Mouse (Mus musculus): ENCODE data around the gene Prx.
"Not testable (repeated sequence)": the region's sequence is repeated elsewhere in the genome, so short reads cannot be mapped to it uniquely, and the experiment has no call there.

Gene Prx

DNA sequence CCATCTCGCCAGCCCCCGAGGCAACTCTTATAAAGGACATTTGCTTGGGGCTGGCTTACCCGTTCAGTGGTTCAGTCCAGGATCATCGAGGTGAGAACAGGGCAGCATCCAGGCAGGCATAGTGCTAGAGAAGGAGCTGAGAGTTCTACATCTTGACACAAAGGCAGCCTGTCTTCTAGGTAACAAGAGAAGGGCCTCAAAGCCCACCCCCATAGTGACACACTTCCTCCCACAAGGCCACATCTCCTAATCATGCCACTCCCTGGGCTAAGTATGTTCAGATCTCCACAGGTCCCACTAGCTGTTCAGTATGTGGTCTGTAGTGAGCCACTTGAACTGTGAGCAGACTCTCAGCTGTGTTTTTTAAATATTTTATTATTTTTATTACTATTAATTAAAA is 15.3 kb upstream of the Prx start:
- no peak for DNase-seq (ENCODE audit: low spot score)

DNA sequence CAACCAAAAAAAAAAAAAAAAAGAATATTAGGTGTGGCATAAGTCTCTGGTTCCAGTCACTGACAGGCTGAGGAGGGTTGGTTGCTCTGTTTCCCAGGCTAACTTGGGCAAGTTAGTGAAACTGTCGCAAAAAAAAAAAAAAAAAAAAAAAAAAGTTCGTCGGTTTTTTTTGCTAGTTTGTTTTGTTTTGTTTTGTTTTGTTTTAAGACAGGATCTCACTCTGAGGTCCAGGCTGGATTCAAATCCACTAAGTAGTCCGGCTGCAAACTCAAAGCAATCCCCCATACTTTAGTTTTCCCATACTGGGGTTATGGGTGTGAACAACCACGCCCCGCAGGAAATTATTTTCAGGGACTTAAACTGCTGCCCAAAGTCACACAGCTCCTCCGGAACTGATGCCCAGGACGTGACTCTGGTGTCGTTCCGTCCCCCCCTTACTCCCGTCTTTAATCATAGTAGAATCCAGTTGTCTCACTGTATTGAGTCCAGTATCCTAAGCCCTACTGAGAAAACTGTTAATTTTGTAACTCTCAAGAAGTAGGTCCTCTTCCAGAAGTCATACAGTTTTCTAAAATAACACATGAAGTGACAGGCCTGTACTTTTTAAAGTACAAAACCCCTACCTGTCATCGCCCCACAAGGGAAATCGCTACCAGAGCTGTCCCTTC is 12.9 kb upstream of the Prx start:
- DNase-seq (ENCODE audit: low spot score) = no peak

DNA sequence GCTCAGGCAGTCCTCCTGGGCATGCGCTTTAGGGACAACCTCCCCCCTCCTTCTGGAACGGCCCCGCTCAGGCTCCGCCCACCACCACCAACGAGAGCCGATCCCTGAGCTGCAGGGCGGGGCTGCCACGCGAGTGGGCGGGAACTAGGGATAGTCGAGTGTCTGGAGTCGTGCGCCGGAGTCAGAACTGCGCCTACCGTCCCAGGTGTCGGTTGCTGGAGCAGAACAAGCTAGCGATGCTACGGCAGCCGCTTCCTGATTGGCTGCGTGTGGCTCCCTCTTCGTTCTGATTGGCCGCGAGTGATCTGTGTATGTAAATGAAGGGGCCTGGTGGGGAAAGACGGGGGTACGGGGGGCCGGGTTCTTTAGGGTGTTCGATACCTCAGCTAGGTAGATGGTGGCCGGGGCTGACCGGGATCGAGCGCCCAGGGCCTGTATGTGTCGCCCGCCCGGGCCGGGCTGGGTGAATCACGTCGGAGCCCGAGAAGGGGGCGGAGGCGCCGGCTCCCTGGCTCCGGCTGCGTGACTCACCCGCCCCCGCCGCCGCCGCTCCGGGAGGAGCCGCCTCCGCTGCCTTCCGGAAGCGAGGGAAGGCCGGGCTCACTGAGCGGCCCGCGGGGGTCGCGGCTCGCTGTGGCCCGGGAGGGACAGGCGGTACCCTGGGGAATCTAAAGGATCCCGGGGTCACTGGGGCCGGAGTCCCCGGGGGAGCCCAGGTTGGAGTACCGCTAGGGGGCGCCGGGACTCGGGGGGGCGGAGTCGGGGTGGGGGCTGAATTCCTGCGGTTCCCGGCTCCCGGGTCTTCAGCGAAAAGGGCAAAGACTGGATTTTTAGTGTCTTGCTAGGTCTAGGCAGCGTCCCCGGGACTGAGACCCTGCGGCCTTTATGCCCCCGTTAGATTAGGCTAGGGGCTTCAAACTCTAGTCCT is 12.1 kb upstream of the Prx start, which contains the start of gene Sertad1:
Gene Sertad1, plus strand, starts transcription at position 141 of the 928 bp plus-strand sequence.
- DNase-seq (ENCODE audit: low spot score) = peak; percentile 96

DNA sequence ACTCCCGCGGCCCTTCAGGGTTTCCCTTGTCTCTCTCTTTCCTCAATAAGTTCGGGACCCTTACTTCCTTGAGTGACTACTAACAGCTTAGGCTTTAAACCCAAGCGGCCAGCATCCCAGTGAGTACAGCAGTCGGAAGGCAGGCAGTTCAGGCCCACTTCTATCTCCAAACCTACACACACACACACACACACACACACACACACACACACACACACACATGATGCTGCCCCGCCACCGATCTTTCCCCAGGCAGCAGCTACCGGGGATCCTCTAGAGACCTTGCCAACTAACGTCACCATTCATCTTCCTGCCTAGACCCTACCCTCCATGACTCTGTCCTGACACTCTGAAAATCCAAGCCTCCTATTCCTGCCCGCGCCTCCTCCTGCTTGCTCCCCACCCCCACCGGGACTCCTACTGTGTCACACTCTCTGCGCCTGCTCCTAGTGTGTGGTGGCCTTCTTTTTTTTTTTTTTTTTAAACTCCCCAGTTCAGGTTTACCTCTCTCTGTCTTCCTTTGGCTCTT is 11.3 kb upstream of the Prx start:
- no peak for DNase-seq (ENCODE audit: low spot score)

DNA sequence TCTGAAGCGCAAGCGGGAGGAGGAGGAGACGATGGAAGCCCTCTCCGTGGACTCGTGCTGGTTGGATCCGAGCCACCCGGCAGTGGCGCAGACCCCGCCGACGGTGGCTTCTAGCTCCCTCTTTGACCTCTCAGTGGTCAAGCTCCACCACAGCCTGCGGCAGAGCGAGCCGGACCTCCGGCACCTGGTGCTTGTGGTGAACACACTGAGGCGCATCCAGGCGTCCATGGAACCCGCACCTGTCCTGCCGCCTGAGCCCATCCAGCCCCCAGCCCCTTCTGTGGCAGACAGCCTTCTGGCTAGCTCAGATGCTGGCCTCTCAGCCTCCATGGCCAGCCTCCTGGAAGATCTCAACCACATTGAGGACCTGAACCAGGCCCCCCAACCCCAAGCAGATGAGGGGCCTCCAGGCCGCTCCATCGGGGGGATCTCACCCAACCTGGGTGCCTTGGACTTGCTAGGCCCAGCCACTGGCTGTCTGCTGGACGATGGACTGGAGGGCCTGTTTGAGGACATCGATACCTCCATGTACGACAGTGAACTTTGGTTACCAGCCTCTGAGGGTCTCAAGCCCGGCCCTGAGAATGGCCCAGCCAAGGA is 9.8 kb upstream of the Prx start:
- DNase-seq (ENCODE audit: low spot score) = no peak

DNA sequence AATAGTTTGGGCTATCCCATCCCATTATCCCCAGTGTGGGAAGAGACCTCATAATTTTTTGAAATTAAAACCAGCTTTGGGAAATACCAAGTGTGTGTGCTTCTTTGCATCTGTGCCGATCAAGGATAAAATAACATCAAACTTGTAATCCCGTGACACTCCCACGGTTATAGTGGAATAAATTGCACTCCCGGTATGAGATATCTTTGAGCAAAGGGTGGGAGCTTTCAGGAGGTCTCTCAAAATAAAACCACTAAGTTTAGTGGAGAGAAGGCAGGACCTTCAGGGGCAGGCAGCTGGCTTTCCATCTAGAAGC is 8.9 kb upstream of the Prx start:
- DNase-seq (ENCODE audit: low spot score) = no peak

DNA sequence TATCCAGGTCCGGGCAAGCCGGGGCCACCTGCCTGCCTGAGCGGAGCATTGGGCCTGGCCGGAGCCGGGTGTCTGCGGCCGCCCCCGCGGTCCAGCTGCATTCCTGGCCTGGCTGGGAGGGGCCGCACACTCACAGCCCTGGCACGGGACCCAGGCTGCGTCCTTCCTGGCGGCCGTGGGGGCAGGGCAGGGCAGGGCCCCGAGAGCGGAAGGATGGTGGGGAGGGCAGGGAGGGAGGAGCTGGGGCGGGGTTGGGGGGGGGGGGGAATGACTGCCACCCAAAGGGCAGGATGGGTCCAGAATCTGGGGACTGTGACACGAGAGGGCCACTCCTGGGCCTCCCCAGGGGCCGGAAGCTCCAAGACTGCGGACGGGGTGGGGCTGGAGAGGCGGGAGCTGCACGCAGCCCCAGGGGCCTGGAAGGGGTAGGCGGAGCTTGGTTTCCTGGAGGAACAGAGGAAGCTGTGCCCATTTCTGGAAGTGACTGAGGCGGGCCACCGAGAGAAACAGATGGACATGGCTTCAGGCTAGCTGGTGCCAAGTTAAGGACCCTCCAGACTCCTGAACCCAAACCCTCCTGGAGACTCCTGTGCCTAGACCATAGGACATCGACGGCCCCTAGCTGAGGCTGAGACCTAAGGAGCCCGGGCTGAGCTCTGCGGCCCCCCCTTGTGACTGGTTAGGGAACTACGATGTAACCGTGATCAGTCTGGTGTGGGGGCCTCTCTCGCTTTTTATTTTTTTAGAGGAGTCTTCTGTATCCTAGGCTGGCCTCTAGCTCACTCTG is 8.4 kb upstream of the Prx start:
- DNase-seq (ENCODE audit: low spot score) = peak; percentile 86

DNA sequence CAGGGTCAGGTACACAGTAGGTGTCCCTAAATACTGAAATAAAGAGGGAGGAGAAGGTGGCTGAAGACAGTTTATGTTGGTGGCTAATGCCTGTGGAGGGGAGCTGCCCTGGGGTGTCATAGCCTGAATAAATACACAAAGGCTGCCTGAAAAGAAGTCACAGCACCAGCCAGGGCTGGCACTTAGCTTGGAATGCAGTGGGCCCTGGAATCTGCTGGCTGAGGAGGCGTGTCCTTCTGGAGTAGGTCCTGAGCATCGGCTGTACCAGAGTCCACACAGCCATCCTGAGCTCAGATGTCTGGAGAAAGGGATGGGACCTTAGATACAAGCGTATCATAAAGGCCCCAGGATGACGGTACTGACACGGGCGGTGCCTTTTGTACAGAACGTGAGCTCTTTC is 7.3 kb upstream of the Prx start:
- DNase-seq (ENCODE audit: low spot score) = no peak

DNA sequence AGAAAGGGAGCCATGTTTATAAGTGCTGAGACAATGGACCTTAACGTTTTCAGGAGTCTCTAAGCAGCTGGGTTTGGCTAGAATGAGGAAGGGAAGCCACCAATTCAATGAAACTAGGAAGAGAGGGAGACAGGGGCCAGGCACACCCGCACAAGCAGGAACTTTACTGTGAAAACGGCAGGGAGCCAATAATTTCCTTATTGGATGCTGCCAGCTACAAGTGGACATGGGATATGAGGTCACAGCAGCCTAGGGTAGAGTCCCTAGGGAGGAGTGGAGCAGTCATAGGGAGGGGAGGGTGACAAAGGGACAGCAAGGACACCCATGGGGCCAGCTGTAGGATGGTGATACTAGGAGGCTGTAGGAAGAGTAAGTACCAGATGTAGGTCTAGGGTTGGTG is 6.1 kb upstream of the Prx start:
- no peak for DNase-seq (ENCODE audit: low spot score)

DNA sequence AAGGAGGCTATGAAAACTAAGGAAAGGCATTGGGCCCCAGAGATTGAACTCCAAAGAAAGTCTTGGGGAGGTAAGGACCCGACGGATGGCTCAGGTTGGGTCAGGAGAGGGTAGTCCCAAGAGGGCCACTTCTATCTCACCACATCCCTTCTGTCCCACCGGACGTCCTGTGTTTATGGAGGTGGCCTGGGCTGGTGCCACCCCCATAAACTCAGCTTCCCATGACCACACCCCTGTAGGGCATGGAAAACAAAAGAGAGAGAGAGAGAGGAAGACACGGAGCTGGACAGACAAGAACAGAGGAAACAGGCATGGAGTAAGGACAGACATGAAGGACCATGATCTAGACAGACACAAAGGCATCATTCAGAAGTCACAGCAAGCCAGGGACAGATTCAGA is 5.7 kb upstream of the Prx start:
- no peak for DNase-seq (ENCODE audit: low spot score)

DNA sequence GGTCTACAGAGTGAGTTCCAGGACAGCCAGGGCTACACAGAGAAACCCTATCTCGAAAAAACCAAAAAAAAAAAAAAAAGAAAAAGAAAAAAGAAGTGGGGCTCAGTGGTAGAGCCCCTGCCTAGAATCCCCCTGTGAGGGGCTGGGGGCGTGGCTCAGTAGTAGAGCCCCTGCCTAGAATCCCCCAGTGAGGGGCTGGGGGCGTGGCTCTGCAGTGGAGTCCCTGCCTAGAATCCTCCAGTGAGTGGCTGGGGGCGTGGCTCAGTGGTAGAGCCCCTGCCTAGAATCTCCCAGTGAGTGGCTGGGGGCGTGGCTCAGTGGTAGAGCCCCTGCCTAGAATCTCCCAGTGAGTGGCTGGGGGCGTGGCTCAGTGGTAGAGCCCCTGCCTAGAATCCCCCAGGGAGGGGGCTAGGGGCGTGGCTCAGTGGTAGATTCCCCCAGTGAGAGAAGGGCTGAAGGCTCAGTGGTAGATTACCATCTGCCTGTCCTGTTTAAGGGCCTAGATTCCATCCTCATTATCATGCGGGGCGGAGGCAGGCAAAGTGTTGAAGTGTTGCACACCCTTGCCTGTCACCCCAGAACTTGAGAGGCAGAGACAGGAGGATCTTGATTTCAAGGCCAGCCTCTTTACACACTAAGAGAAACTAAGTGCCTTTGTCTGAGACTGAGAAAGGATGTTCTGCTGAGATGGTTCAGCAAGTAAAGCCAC is 4.3 kb upstream of the Prx start:
- not testable (repeated sequence) for DNase-seq (ENCODE audit: low spot score)

DNA sequence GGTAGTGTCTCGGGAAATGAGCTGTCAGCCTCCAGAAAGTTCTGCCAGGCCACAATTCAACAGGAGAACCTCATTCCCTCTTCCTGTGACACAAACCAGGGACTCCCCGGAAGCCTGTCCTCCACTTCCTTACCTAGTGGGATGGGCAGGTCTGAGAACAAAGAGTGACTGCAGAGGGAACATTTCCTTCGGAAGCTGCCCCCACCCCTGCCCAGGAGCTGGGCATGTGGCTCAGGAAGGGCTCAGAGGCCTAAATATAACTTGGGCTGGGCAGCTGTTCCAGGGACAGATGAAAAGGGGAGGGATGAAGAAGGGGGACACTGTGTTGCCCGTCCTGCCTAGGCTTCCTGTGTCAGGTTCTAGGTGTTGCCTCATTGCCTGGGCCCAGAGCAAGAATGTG is 2.5 kb downstream of the Prx start:
- DNase-seq (ENCODE audit: low spot score) = no peak

DNA sequence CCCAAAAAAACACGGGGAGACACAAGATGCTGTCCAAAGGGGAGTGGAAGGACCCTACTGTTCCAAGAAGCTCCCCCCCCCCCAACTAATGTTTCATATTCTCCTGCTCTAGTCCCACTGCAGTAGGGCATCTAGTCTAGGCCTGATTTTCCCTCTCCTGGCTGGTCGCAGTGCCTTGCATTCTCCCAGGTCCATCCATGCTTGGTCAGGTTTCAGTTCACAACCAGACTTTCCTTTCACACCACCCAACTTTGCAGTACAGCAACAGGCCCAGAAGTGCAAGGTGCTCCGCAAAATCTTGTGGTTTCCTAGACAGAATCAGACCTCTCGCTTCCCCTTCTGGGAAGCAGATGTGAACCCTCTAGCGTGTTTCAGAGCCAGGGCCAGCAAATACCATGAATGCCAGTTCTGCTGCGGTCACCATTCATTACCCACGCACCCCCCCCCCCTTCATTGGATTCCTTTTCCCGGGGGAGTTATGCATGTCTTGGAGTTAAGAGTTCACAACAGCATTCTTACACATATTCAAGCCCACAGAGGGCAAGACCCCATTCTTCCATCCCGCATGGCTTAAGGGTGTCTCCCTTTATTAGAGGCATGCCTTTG is 7.7 kb downstream of the Prx start:
- no peak for DNase-seq (ENCODE audit: low spot score)

DNA sequence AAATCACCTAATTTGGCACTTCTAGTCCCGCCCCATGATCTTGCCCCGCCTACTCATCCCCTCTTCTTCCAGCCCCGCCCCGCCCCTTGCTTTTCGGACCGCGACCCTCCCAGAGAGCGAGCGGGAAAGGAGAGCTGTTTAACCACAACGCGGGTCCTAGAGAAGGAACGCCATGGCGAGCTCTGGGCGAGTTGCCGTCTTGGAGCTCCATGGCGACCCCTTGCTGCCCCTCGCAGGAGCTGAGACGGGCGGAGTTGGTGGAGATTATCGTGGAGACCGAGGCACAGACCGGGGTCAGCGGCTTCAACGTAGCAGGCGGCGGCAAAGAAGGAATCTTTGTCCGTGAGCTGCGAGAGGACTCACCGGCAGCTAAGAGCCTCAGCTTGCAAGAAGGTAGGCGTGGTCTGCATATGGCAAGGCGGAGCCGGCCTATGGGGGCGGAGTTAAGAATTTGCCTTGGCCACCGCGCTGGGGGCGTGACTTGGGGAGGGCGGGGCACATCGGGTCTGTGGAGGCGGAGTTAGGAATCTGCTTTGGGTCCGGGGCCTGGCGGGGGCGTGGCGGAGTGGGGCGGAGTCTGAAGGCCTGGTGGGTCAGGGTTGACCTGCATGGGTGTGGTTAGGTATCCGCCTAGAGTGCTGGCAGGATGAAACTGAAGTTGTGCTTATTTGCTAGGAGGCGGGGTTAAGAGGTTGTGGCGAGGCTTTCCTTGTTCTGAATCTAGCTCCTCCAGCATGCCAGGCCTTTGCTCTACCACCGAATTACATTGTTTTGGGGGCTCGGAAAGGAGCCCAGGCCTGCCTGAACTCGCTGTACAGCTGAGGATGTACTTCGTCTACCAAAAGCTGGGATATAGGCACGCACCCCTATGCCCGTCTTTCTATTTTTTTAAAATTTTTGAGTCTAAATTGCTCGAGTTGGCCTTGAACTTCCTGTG is 8.9 kb downstream of the Prx start:
- peak; percentile 97 for DNase-seq (ENCODE audit: low spot score)

DNA sequence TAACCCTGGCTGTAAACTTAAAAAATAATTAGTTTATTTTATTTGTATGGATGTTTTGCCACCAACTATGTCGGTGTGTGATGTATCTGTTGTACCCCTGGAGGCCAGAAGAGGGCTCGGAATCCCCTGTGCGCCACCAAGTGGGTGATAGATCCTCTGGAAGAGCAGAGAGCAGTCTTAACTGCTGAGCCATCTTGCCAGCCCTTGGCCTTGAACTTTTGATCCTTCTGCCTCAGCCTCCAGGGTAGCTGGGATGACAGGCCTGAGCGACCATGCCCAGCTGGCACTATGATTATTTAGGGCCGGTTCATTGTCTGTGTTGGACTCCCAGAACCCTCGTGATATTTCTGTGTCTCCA is 9.5 kb downstream of the Prx start:
- no peak for DNase-seq (ENCODE audit: low spot score)

DNA sequence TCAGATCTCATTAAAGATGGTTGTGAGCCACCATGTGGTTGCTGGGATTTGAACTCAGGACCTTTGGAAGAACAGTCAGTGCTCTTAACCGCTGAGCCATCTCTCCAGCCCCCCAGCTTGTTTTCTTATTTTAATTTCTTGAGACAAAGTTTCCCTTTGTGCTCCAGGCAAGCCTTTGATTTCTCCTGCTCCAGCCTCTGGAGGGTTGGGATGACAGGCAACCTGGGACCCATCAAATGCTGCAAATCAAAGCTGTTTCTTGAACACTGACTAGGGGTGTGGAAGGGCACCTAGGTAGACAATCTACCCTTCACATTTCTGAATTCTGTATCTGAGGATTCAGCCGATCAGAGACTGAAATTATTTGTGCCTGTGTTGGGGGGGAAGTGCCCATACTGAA is 11.7 kb downstream of the Prx start:
- no peak for DNase-seq (ENCODE audit: low spot score)

DNA sequence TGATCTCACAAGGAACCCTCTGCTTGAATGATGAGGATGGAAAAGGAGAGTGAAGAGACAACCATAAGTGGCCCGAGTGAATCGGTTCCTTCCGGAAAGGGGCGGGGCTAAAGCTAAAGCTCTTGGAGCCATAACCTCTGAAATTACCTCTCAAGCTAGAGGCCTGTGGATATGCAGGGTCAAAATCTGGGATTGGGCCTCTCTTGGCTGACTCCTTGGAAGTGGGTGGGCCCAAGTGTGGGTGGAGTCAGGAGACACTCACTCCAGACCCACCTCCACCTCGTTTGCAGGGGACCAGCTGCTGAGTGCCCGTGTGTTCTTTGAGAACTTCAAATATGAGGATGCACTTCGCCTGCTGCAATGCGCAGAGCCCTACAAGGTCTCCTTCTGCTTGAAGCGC is 15.8 kb downstream of the Prx start:
- DNase-seq (ENCODE audit: low spot score) = no peak

DNA sequence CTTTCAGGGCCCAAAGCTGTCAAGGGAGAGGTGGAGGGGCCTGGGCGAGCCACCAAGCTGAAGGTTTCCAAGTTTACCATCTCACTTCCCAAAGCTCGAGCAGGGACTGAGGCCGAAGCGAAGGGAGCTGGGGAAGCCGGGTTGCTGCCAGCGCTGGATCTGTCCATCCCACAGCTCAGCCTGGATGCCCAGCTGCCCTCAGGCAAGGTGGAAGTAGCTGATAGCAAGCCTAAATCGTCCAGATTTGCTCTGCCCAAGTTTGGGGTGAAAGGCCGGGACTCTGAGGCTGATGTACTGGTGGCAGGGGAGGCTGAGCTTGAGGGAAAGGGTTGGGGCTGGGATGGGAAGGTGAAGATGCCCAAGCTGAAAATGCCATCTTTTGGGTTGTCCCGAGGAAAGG is 19.2 kb downstream of the Prx start:
- no peak for DNase-seq (ENCODE audit: low spot score)

DNA sequence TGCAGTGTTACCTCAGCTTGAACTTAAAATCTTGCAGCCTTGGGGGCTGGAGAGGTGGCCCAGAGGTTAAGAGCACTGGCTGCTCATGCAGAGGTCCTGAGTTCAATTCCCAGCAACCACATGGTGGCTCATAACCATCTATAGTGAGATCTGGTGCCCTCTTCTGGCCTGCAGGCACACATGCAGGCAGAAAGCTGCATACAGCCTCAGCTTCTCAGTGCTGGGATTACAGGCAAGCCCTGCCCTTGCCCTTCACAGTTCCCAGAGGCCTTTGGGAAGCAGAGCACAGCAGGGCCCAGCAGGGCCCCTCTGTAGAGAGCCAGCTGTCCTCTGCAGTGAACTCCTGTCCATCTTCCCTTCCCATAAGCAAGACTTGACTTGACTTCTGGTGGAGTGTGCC is 21.0 kb downstream of the Prx start:
- DNase-seq (ENCODE audit: low spot score) = no peak

DNA sequence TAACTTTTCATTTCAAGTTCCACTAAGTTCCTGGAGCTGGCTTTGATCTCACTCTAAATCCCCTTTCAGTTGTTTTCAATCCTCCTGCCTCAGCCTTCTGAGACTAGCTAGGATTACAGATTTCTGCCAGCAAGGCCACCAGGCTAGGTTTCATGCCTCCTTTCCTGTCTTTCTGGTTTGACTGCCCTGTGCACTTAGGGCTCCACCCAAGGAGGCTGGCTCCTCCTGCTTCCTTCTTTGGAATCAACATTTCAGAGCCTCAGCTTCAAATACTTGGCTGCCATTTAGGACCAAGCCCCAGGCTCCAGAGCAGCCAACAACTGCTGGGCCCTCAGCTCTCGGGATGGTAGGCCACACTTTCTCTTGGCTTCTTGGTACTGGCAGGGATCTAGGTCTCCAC is 21.5 kb downstream of the Prx start:
- no peak for DNase-seq (ENCODE audit: low spot score)

All from ovary, postnatal 10 days (tissue).